Mouse (Mus musculus) right cerebral cortex, postnatal 10 days (tissue): ENCODE measurements at regions not wholly inside any gene's neighbourhood (a gene's known extent, or its start where the extent isn't known, plus 50 kb on each side); places are given as distances from the start of the nearest gene placed in this dataset.

Experiments used
- DNase-seq, 2 experiments: peaks; one replicate each; pipeline ENCODE4 v3.0.0; 2021; ENCODE audit warnings: low spot score in 2 of 2

- DNase-seq: no peak
Measured at GRCm38 (mm10) chr4:91596619-91597018, 196.0 kb upstream of the Elavl2 start.

GRCm38 (mm10) chr4:91595766-91596165, 195.2 kb upstream of the Elavl2 start:
- no peak for DNase-seq

- DNase-seq: peak; percentile 24 to 70
Measured at GRCm38 (mm10) chr4:91589779-91590178, 189.2 kb upstream of the Elavl2 start.

DNA sequence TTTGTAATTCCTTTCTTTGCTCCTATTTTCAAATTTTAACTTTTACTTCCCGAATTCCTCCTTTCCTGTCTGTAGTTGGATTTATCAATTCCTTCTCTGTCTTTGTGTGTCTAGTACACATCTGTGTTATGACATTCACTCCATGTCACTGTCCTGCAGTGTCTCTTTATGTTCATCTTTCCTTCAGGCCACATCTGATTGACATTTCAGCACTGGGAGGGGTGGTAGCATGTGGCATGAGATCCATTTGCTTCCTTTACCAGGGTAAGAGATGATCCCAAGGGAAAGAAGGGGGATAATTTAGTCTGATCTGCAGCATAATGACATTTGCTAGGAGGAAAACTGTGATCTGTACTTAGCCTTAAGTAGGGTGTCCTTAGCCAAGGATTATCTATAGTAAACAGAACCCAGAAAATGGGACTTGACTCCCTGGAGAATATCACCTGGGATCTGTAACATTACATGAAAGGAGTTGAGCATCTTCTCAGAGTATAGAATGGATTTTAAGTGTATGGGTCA, 187.0 kb upstream of the Elavl2 start:
- no peak for DNase-seq

GRCm38 (mm10) chr4:91583035-91583434, 182.4 kb upstream of the Elavl2 start:
- DNase-seq: no peak

DNA sequence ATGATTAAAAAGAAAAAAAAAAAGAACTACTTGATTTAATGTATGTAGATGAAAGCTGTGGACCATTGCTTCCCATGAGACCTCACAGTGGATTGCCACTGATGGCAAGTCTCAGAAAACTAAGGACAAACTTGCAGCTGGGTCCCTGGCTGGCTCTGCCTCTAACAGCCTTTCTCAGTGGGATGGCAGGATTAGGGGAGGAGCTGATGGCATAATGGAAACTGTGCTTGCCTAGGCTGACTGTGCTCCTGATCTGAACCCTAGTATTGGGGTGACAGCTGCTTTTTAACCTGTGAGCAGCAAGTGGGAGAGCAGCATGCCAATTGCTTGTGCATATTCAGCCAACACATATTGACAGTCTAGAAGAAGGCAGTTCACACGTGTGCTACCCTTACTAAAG, 156.9 kb upstream of the Elavl2 start:
- no peak for DNase-seq

DNA sequence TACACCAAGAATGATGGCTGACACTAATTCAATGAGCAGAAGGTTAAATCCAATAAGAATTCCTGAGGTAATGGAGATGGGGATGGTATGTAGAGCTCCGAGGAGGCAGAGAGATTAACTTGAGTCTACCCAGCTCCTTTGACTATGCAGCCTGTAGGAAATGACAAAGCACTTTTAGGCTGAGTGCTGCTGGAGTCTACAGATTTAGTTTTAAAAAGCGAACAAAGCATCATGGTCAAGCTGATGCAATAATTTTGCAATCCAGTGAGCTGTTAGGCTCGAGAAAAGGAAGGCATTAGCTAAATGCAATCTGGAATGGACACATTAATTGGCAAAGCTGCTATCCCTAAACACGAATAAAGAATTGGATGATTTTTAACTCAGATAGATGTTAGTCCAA, 156.4 kb upstream of the Elavl2 start:
- no peak for DNase-seq

- DNase-seq: no peak
Measured at GRCm38 (mm10) chr4:91524367-91524766, 123.8 kb upstream of the Elavl2 start.

GRCm38 (mm10) chr4:91511543-91511942, 111.0 kb upstream of the Elavl2 start:
- DNase-seq: no peak

DNA sequence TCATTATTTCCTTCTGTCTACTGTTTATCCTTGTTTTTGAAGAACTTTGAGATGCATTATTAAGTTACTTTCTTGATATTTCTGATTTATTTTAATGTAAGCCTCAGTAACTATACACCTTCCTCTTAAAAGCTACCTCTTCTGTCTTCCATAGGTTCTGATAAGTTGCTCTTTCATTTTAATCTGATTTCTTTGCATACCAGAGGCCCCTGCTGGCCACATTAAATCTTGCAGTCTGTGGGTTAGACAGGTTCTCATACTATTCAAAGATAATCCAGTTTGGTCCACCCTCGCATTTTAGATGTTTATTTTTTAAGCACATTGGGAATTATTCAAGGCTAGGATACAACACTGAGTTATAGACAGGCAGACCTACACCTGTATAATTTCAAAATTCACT, 109.4 kb upstream of the Elavl2 start:
- no peak for DNase-seq

- no peak for DNase-seq
Measured at GRCm38 (mm10) chr4:91503273-91503672, 102.7 kb upstream of the Elavl2 start.

- DNase-seq: no peak
Measured at GRCm38 (mm10) chr4:91481863-91482475, 81.4 kb upstream of the Elavl2 start.
